Mouse (Mus musculus) limb, embryonic 14.5 days (tissue): ENCODE results near the gene H2-DMa. TPM values are rescaled to one million over a fixed set of nuclear protein-coding genes. Genes with fewer than 3 reads are reported as not detected.

Experiments used
- ATAC-seq: fragments of 200-750 bp; cut with Nextera tagmentation; 2 replicates; pipeline ENCODE4 v1.8.0; 2017; ENCODE audit warnings: low read depth, moderate number of reproducible peaks, moderate TSS enrichment; ENCODE audit not compliant: low FRiP score
- DNase-seq: peaks from one replicate; pipeline ENCODE4 v3.0.0-alpha.2; 2015; ENCODE audit warnings: low spot score
- H3K27ac ChIP-seq: fragments of 300-500 bp; sonication (generic); replicated peaks from 2 replicates; pipeline ENCODE4 v1.5.1; 2014; ENCODE audit warnings: low read depth, mild to moderate bottlenecking, low read length, moderate library complexity, mixed read lengths
- H3K27me3 ChIP-seq: fragments of 300-500 bp; sonication (generic); 2 replicates; pipeline ENCODE4 v1.6.1; 2014; ENCODE audit warnings: low read length, mixed read lengths; ENCODE audit not compliant: control insufficient read depth, insufficient read depth
- H3K36me3 ChIP-seq: fragments of 300-500 bp; sonication (generic); 2 replicates; pipeline ENCODE4 v1.6.1; 2014; ENCODE audit warnings: mild to moderate bottlenecking, low read length, moderate library complexity, mixed read lengths; ENCODE audit not compliant: control insufficient read depth, insufficient read depth
- H3K4me1 ChIP-seq: fragments of 300-500 bp; sonication (generic); 2 replicates; pipeline ENCODE4 v1.6.1; 2014; ENCODE audit warnings: antibody characterized with exemption, low read length, mixed read lengths; ENCODE audit not compliant: control insufficient read depth, insufficient read depth
- H3K4me2 ChIP-seq: fragments of 300-500 bp; sonication (generic); replicated peaks from 2 replicates; pipeline ENCODE4 v1.6.1; 2014; ENCODE audit warnings: low read depth, mild to moderate bottlenecking, low read length, moderate library complexity; ENCODE audit not compliant: severe bottlenecking
- H3K4me3 ChIP-seq: fragments of 300-500 bp; sonication (generic); replicated peaks from 2 replicates; pipeline ENCODE4 v1.5.1; 2014; ENCODE audit warnings: low read length
- H3K9ac ChIP-seq: fragments of 300-500 bp; sonication (generic); 2 replicates; pipeline ENCODE4 v1.6.1; 2014; ENCODE audit warnings: mild to moderate bottlenecking, low read depth, low read length, moderate library complexity; ENCODE audit not compliant: severe bottlenecking
- H3K9me3 ChIP-seq: fragments of 300-500 bp; sonication (generic); 2 replicates; pipeline ENCODE4 v1.6.1; 2016; ENCODE audit warnings: low read length; ENCODE audit not compliant: control insufficient read depth
- POLR2A ChIP-seq: fragments of 200-500 bp; IDR thresholded peaks from 2 replicates; pipeline ENCODE4 v1.8.0; 2012; ENCODE audit warnings: inconsistent platforms, mild to moderate bottlenecking, moderate library complexity, borderline replicate concordance; ENCODE audit not compliant: insufficient read depth, insufficient read length; ENCODE audit errors: extremely low read depth
- WGBS: fragments of 180-500 bp; shearing (Covaris S2); extraction: QIAGEN DNeasy Blood & Tissue Kit; methylation state at CpG from one replicate; pipeline ENCODE4 v1.1.7; 2014; 5-methylcytosine and 5-hydroxymethylcytosine counted together
- polyA plus RNA-seq, 2 experiments: library from polyadenylated mRNA; depleted of rRNA in 1 of 2; stranded (reverse) in 1 of 2; unstranded in 1 of 2; fragments of >200 nt; fragmentation: Nextera tagmentation in 1 of 2; extraction: Ambion mirVana in 1 of 2; gene quantifications; 2 replicates each; pipeline versions ENCODE4 v1.2.1 to v1.2.3; 2012 to 2014

The H2-DMa gene
- polyA plus RNA-seq, 2 experiments: 13.1 to 19.0 TPM

DNA sequence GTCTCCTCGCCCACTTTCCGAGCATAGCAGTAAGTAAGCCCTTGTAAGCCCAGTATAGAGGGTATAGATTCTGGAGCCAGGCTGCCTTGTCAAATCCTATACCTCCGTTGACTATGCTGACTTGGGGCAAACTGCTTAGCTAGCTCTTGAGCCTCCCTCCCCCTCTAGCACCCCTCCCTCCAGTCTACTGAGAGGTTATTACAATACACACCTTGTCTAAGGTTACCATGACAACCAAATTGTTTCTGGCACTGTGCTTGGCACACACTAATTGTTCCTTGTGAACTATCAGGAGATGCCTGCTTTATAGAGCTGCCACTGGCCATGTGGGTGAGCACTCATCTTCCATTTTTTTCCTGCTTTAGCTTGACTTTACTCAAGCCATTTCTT lies 9.5 kb upstream of the H2-DMa start:
- TF ChIP-seq POLR2A: no peak
- WGBS: 71% methylated on average over 3 of the region's 3 CpGs
- Histone ChIP-seq H3K36me3 (peaks cover 58% of the 10 kb centered on the region), H3K9ac (no peak overlapping the region), H3K4me3 (no peak overlapping the region), H3K9me3 (no peaks in the 10 kb centered on the region), H3K4me2 (no peak overlapping the region), H3K27me3 (no peaks in the 10 kb centered on the region), H3K27ac (peak overlapping the region; percentile 41; the same call in 1 of the 2 replicates), H3K4me1 (peaks cover 2% of the 10 kb centered on the region; the same call in 1 of the 2 replicates)
- no peak for ATAC-seq
- no peak for DNase-seq

DNA sequence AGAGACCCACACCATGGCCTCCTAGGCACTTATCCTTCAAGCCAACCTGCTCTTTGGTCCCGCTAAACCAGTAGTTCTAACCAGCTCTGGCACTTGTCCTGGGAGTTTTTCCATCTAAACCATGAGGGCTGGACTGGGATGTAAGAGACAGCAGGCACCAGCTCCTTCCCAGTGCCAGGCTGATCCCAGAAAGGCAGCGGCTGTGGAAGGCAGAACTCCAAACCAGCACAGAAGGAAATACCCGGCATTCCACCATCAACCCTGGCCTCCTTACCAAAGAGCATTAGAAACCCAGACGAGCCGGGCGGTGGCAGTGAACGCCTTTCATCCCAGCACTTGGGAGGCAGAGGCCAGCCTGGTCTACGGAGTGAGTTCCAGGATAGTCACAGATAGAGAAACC lies 9.0 kb upstream of the H2-DMa start:
- no peak overlapping the region for H3K4me3 ChIP-seq
- H3K4me2 ChIP-seq: no peak overlapping the region
- TF ChIP-seq POLR2A: no peak
- H3K27me3 ChIP-seq: no peaks in the 10 kb centered on the region
- WGBS: 59% methylated on average over 8 of the region's 8 CpGs
- H3K9me3 ChIP-seq: no peaks in the 10 kb centered on the region
- H3K4me1 ChIP-seq: peaks cover 4% of the 10 kb centered on the region; the same call in 1 of the 2 replicates
- peak overlapping the region; percentile 41; the same call in 1 of the 2 replicates for H3K27ac ChIP-seq
- no peak overlapping the region for H3K9ac ChIP-seq
- ATAC-seq (no peak), DNase-seq (no peak)
- peaks cover 63% of the 10 kb centered on the region for H3K36me3 ChIP-seq

DNA sequence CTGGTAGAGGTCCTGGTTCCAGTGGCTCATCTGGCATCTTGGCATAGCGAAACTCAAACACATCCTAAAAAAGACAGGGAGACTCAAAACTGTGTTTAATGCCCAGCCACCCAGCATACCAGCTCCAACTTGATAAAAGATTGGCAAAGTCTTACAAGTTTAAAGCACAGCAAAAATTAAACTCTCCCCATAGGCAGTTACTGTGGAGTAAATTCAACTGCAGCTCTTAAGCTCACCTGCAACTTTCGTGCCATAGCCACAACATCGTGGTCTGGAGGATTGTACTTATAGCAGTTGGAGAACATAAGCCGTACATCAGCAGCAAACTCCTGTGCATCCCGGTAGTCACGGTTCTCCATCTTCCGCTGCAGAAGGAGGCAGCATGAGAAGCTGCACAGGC lies 5.2 kb upstream of the H2-DMa start:
- H3K9me3 ChIP-seq: no peaks in the 10 kb centered on the region
- peaks cover 97% of the 10 kb centered on the region for H3K36me3 ChIP-seq
- WGBS: 89% methylated on average over 7 of the region's 7 CpGs
- peaks cover 19% of the 10 kb centered on the region for H3K4me1 ChIP-seq
- no peak for ATAC-seq
- no peak for DNase-seq
- no peak overlapping the region for H3K9ac ChIP-seq
- H3K27me3 ChIP-seq: no peaks in the 10 kb centered on the region
- no peak overlapping the region for H3K27ac ChIP-seq
- TF ChIP-seq POLR2A: no peak
- H3K4me3 ChIP-seq: no peak overlapping the region
- H3K4me2 ChIP-seq: no peak overlapping the region

DNA sequence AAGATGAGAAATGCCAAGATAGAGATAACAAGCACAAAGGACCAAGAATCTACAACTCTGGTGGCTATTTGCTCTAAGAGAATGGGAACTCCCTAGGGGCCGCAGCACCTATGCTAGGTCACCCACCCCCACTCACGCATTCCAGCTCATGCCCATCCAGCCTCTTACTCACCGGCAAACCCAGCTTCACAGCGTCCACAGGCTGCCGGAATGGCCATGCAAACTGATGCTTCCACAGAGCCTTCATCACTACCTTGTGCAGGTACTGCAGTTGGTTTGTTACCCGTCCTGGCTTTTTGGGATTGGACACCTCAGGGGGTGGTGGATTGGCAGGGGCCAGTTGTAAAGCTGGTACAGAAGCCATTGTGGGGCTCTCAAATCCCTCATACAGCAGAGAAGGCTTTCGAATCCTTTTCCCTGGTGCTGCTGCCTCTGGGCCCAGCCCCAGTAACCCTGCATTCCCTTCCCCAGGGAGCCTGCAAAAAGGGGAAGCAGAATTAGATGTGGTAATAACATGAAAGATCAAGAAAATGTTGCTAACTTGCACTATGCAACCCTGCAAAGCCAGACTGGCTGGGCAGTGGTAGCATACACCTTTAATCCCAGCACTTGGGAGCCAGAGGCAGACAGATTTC lies 2.5 kb upstream of the H2-DMa start:
- no peak for TF ChIP-seq POLR2A
- ATAC-seq (no peak), DNase-seq (no peak)
- peak overlapping the region; percentile 100 for H3K4me3 ChIP-seq
- WGBS: 33% methylated on average over 7 of the region's 7 CpGs
- no peaks in the 10 kb centered on the region for H3K27me3 ChIP-seq
- peaks cover 19% of the 10 kb centered on the region for H3K4me1 ChIP-seq
- H3K4me2 ChIP-seq: peak overlapping the region; percentile 97
- H3K36me3 ChIP-seq: peaks cover 72% of the 10 kb centered on the region
- no peak overlapping the region for H3K27ac ChIP-seq
- H3K9me3 ChIP-seq: no peaks in the 10 kb centered on the region
- peak overlapping the region; percentile 48 for H3K9ac ChIP-seq

DNA sequence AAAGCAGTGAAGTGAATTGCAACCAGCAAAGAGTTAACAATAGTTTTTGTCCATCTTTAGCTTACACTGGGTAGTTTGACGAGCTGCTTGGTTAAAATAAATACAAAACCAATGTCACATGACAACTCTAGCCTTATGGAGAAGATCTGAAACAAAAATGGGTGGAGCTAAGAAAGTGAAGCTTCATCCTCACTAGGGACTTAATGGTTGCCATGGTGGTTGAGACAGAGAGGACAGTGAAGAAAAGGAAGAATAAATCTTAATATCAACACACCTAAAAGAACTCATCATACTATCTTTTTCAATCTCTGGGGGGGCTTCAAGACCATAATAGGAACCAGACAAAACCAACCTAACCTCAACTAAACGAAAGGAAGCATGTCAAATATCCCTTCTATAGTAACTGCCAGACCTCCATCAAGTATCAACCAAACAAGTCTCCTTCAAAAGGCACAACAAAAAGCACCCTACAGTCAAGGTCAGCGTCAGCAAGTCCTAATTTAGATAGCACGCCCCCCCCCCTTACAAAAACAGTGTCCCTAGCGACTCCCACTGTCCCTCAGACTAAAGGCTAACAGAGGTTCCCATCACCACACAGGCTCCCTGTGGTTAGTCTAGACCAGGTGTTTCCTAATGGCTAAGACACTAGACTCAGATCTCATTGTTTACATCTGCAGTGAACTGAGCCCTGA lies 1.8 kb upstream of the H2-DMa start:
- Histone ChIP-seq H3K36me3 (peaks cover 65% of the 10 kb centered on the region), H3K9ac (peak overlapping the region; percentile 97), H3K4me2 (peak overlapping the region; percentile 97), H3K9me3 (no peaks in the 10 kb centered on the region), H3K4me1 (peaks cover 19% of the 10 kb centered on the region), H3K27me3 (no peaks in the 10 kb centered on the region), H3K4me3 (peak overlapping the region; percentile 100), H3K27ac (no peak overlapping the region)
- ATAC-seq (no peak), DNase-seq (no peak)
- 0% methylated on average over 5 of the region's 5 CpGs for WGBS
- TF ChIP-seq POLR2A: no peak
